Mouse (Mus musculus): Measurements from ENCODE around the gene 4930404N11Rik. TPM values are rescaled to one million over a fixed set of nuclear protein-coding genes. Genes with fewer than 3 reads are reported as not detected.

Gene 4930404N11Rik
- polyA plus RNA-seq, 1 experiment from 2014 or later, result 0.64 TPM

GRCm38 (mm10) chr10:81325781-81326180 lies 39.8 kb downstream of the 4930404N11Rik start:
- peak overlapping the region; percentile 70; the same call in 1 of the 2 replicates for H3K27ac ChIP-seq (ENCODE audit: low read depth, low read length)
- DNase-seq (ENCODE audit: low spot score), result no peak
- H3K9ac ChIP-seq (ENCODE audit: low read depth, low read length), result no peak overlapping the region
- H3K9me3 ChIP-seq (ENCODE audit: control insufficient read depth, low read length), result no peaks in the 10 kb centered on the region
- no peak for ATAC-seq (replicated peaks; ENCODE audit: low FRiP score)
- H3K4me1 ChIP-seq (replicated peaks; ENCODE audit: control insufficient read depth, insufficient read depth, low read length), result peaks cover 39% of the 10 kb centered on the region
- no peak overlapping the region for H3K4me3 ChIP-seq (ENCODE audit: low read depth, low read length)
- no peak overlapping the region for H3K4me2 ChIP-seq
- no peaks in the 10 kb centered on the region for H3K27me3 ChIP-seq (replicated peaks; ENCODE audit: control insufficient read depth, insufficient read depth, low read length)
- 91% methylated on average over 18 of the region's 18 CpGs for WGBS
- peaks cover 50% of the 10 kb centered on the region for H3K36me3 ChIP-seq (ENCODE audit: control insufficient read depth, insufficient read depth, low read length)

- DNase-seq (ENCODE audit: low spot score) (no peak), ATAC-seq (replicated peaks; ENCODE audit: low FRiP score) (no peak)
- H3K9ac ChIP-seq (ENCODE audit: low read depth, low read length), result no peak overlapping the region
- WGBS, result 93% methylated on average over 21 of the region's 21 CpGs
- no peaks in the 10 kb centered on the region for H3K27me3 ChIP-seq (replicated peaks; ENCODE audit: control insufficient read depth, insufficient read depth, low read length)
- H3K4me3 ChIP-seq (ENCODE audit: low read depth, low read length), result no peak overlapping the region
- H3K4me1 ChIP-seq (replicated peaks; ENCODE audit: control insufficient read depth, insufficient read depth, low read length), result peaks cover 39% of the 10 kb centered on the region
- no peak overlapping the region for H3K4me2 ChIP-seq
- no peak overlapping the region for H3K27ac ChIP-seq (ENCODE audit: low read depth, low read length)
- H3K9me3 ChIP-seq (ENCODE audit: control insufficient read depth, low read length), result no peaks in the 10 kb centered on the region
- peaks cover 50% of the 10 kb centered on the region for H3K36me3 ChIP-seq (ENCODE audit: control insufficient read depth, insufficient read depth, low read length)
Observed at GRCm38 (mm10) chr10:81325176-81325575, 40.4 kb downstream of the 4930404N11Rik start.

GRCm38 (mm10) chr10:81323791-81324530 lies 41.7 kb downstream of the 4930404N11Rik start:
- DNase-seq (ENCODE audit: low spot score) (no peak), ATAC-seq (replicated peaks; ENCODE audit: low FRiP score) (no peak)
- no peak overlapping the region for H3K9ac ChIP-seq (ENCODE audit: low read depth, low read length)
- H3K36me3 ChIP-seq (ENCODE audit: control insufficient read depth, insufficient read depth, low read length), result peaks cover 50% of the 10 kb centered on the region
- no peak overlapping the region for H3K4me2 ChIP-seq
- no peak overlapping the region for H3K4me3 ChIP-seq (ENCODE audit: low read depth, low read length)
- no peaks in the 10 kb centered on the region for H3K9me3 ChIP-seq (ENCODE audit: control insufficient read depth, low read length)
- H3K4me1 ChIP-seq (replicated peaks; ENCODE audit: control insufficient read depth, insufficient read depth, low read length), result peaks cover 40% of the 10 kb centered on the region
- H3K27ac ChIP-seq (ENCODE audit: low read depth, low read length), result no peak overlapping the region
- H3K27me3 ChIP-seq (replicated peaks; ENCODE audit: control insufficient read depth, insufficient read depth, low read length), result no peaks in the 10 kb centered on the region
- 96% methylated on average over 18 of the region's 18 CpGs for WGBS

- Histone ChIP-seq H3K9ac (ENCODE audit: low read depth, low read length) (no peak overlapping the region), H3K9me3 (ENCODE audit: control insufficient read depth, low read length) (no peaks in the 10 kb centered on the region), H3K4me2 (no peak overlapping the region), H3K27ac (ENCODE audit: low read depth, low read length) (no peak overlapping the region), H3K27me3 (replicated peaks; ENCODE audit: control insufficient read depth, insufficient read depth, low read length) (no peaks in the 10 kb centered on the region), H3K4me1 (replicated peaks; ENCODE audit: control insufficient read depth, insufficient read depth, low read length) (peaks cover 38% of the 10 kb centered on the region), H3K4me3 (ENCODE audit: low read depth, low read length) (no peak overlapping the region; the same call in 1 of the 2 replicates), H3K36me3 (ENCODE audit: control insufficient read depth, insufficient read depth, low read length) (peaks cover 53% of the 10 kb centered on the region)
- WGBS, result 94% methylated on average over 23 of the region's 23 CpGs
- ATAC-seq (replicated peaks; ENCODE audit: low FRiP score) (no peak), DNase-seq (ENCODE audit: low spot score) (no peak)
Observed at GRCm38 (mm10) chr10:81323141-81323775, 42.4 kb downstream of the 4930404N11Rik start.

- Histone ChIP-seq H3K27me3 (replicated peaks; ENCODE audit: control insufficient read depth, insufficient read depth, low read length) (no peaks in the 10 kb centered on the region), H3K36me3 (ENCODE audit: control insufficient read depth, insufficient read depth, low read length) (peaks cover 56% of the 10 kb centered on the region), H3K27ac (ENCODE audit: low read depth, low read length) (no peak overlapping the region), H3K4me1 (replicated peaks; ENCODE audit: control insufficient read depth, insufficient read depth, low read length) (peaks cover 33% of the 10 kb centered on the region), H3K4me2 (peak overlapping the region; percentile 96), H3K4me3 (ENCODE audit: low read depth, low read length) (peak overlapping the region; percentile 97), H3K9ac (ENCODE audit: low read depth, low read length) (0 out of 2 replicates have a peak overlapping the region, but pooled peaks have one; percentile 88), H3K9me3 (ENCODE audit: control insufficient read depth, low read length) (no peaks in the 10 kb centered on the region)
- WGBS, result 94% methylated on average over 27 of the region's 27 CpGs
- ATAC-seq (replicated peaks; ENCODE audit: low FRiP score) (no peak), DNase-seq (ENCODE audit: low spot score) (no peak)
Observed at GRCm38 (mm10) chr10:81322444-81322843, 43.2 kb downstream of the 4930404N11Rik start.

GRCm38 (mm10) chr10:81321436-81321835 lies 44.2 kb downstream of the 4930404N11Rik start:
- Histone ChIP-seq H3K4me3 (ENCODE audit: low read depth, low read length) (peak overlapping the region; percentile 97), H3K9ac (ENCODE audit: low read depth, low read length) (peak overlapping the region; percentile 88), H3K27ac (ENCODE audit: low read depth, low read length) (peak overlapping the region; percentile 78), H3K4me1 (replicated peaks; ENCODE audit: control insufficient read depth, insufficient read depth, low read length) (peaks cover 38% of the 10 kb centered on the region), H3K27me3 (replicated peaks; ENCODE audit: control insufficient read depth, insufficient read depth, low read length) (no peaks in the 10 kb centered on the region), H3K4me2 (peak overlapping the region; percentile 96), H3K9me3 (ENCODE audit: control insufficient read depth, low read length) (no peaks in the 10 kb centered on the region), H3K36me3 (ENCODE audit: control insufficient read depth, insufficient read depth, low read length) (peaks cover 48% of the 10 kb centered on the region)
- ATAC-seq (replicated peaks; ENCODE audit: low FRiP score), result no peak
- DNase-seq (ENCODE audit: low spot score), result no peak
- 3% methylated on average over 20 of the region's 20 CpGs for WGBS

GRCm38 (mm10) chr10:81320550-81321347 lies 44.9 kb downstream of the 4930404N11Rik start, which contains the start of gene Cactin:
Cactin (plus strand) TSS chr10:81321103.
- Histone ChIP-seq H3K9me3 (ENCODE audit: control insufficient read depth, low read length) (no peaks in the 10 kb centered on the region), H3K4me1 (replicated peaks; ENCODE audit: control insufficient read depth, insufficient read depth, low read length) (peaks cover 34% of the 10 kb centered on the region), H3K9ac (ENCODE audit: low read depth, low read length) (peak within 1 kb of the TSS; percentile 88), H3K4me2 (peak within 1 kb of the TSS; percentile 96), H3K36me3 (ENCODE audit: control insufficient read depth, insufficient read depth, low read length) (peaks cover 41% of the 10 kb centered on the region), H3K27me3 (replicated peaks; ENCODE audit: control insufficient read depth, insufficient read depth, low read length) (no peaks in the 10 kb centered on the region), H3K27ac (ENCODE audit: low read depth, low read length) (peak within 1 kb of the TSS; percentile 78), H3K4me3 (ENCODE audit: low read depth, low read length) (peak within 1 kb of the TSS; percentile 97)
- WGBS, result under 1% methylated on average over 68 of the region's 68 CpGs
- DNase-seq (ENCODE audit: low spot score) (peak; percentile 98), ATAC-seq (replicated peaks; ENCODE audit: low FRiP score) (peak; percentile 88)

- H3K4me1 ChIP-seq (replicated peaks; ENCODE audit: control insufficient read depth, insufficient read depth, low read length), result peaks cover 34% of the 10 kb centered on the region
- H3K4me2 ChIP-seq, result peak overlapping the region; percentile 96
- H3K9me3 ChIP-seq (ENCODE audit: control insufficient read depth, low read length), result no peaks in the 10 kb centered on the region
- H3K4me3 ChIP-seq (ENCODE audit: low read depth, low read length), result peak overlapping the region; percentile 97
- peaks cover 36% of the 10 kb centered on the region for H3K36me3 ChIP-seq (ENCODE audit: control insufficient read depth, insufficient read depth, low read length)
- WGBS, result 2% methylated on average over 38 of the region's 38 CpGs
- H3K9ac ChIP-seq (ENCODE audit: low read depth, low read length), result peak overlapping the region; percentile 63
- ATAC-seq (replicated peaks; ENCODE audit: low FRiP score) (no peak; the same call in 1 of the 2 replicates), DNase-seq (ENCODE audit: low spot score) (no peak)
- H3K27me3 ChIP-seq (replicated peaks; ENCODE audit: control insufficient read depth, insufficient read depth, low read length), result no peaks in the 10 kb centered on the region
- H3K27ac ChIP-seq (ENCODE audit: low read depth, low read length), result peak overlapping the region; percentile 78
Observed at GRCm38 (mm10) chr10:81319741-81320549, 45.7 kb downstream of the 4930404N11Rik start.

All from liver, embryonic 11.5 days (tissue).